Mouse (Mus musculus) adrenal gland, postnatal 36 days (tissue): ENCODE data around the gene Rps16. TPM values are rescaled to one million over a fixed set of nuclear protein-coding genes. Genes with fewer than 3 reads are reported as not detected.
"Not testable (repeated sequence)": the region's sequence is repeated elsewhere in the genome, so short reads cannot be mapped to it uniquely, and the experiment has no call there.

ENCODE experiments used
- DNase-seq, 2 experiments: peaks; one replicate each; pipeline ENCODE4 v3.0.0; 2021; ENCODE audit warnings: mixed read lengths in 1 of 2
- total RNA-seq, 2 experiments: library from RNA; stranded (reverse); gene quantifications; 2 replicates each; pipeline ENCODE4 v1.2.3; 2021

The Rps16 gene
- total RNA-seq, 2 experiments from 2014 or later: 1,072 to 1,115 TPM

- DNase-seq: not testable (repeated sequence)
These were observed 36.4 kb downstream of the Rps16 start for GRCm38 (mm10) chr7:28386877-28387276.

GRCm38 (mm10) chr7:28387384-28387783 is 36.9 kb downstream of the Rps16 start:
- not testable (repeated sequence) for DNase-seq

- DNase-seq: peak; percentile 25 to 37
These were observed 39.9 kb downstream of the Rps16 start for GRCm38 (mm10) chr7:28390331-28390730.

- peak; percentile 95 to 96 for DNase-seq
These were observed 42.2 kb downstream of the Rps16 start, which contains the start of the genes Med29 and Paf1 for GRCm38 (mm10) chr7:28392429-28393271. TSS of gene Med29 (minus strand) at chr7:28392708. TSS of gene Paf1 (plus strand) at chr7:28392951.

GRCm38 (mm10) chr7:28393272-28393951 is 43.0 kb downstream of the Rps16 start:
- no peak for DNase-seq

GRCm38 (mm10) chr7:28395425-28395824 is 45.0 kb downstream of the Rps16 start:
- DNase-seq: no peak

GRCm38 (mm10) chr7:28398000-28398399 is 47.5 kb downstream of the Rps16 start:
- DNase-seq: peak in 1 of 2 experiments; percentile 44

GRCm38 (mm10) chr7:28398696-28399340 is 48.4 kb downstream of the Rps16 start:
- DNase-seq: no peak

GRCm38 (mm10) chr7:28401030-28401429 is 50.6 kb downstream of the Rps16 start:
- no peak for DNase-seq

GRCm38 (mm10) chr7:28401942-28402341 is 51.5 kb downstream of the Rps16 start:
- DNase-seq: no peak

Other genes starting within 250 kb of the Rps16 start
- gene 9530053A07Rik, start 221.2 kb upstream of the Rps16 start, total RNA-seq: not detected
- 100 to 1,000 TPM in 1 of 2 experiments, 10 to 100 TPM in 1; 92.2 to 134 TPM for gene Fbl, start 180.9 kb upstream of the Rps16 start, total RNA-seq
- gene Dyrk1b, start 171.2 kb upstream of the Rps16 start, total RNA-seq: 10 to 100 TPM; 27.3 to 31.4 TPM
- gene Eid2, start 82.8 kb upstream of the Rps16 start, total RNA-seq: 10 to 100 TPM; 25.2 to 51.2 TPM
- gene Eid2b, start 72.9 kb upstream of the Rps16 start, total RNA-seq: 10 to 100 TPM; 13.7 to 18.4 TPM
- gene Selenov, start 59.5 kb upstream of the Rps16 start, total RNA-seq: 1 to 10 TPM in 1 of 2 experiments, not detected in 1; 1.1 TPM
- gene Dll3, start 48.4 kb upstream of the Rps16 start, total RNA-seq: under 1 TPM in 1 of 2 experiments, not detected in 1; 0.89 TPM
- gene Timm50, start 38.6 kb upstream of the Rps16 start, total RNA-seq: 100 to 1,000 TPM in 1 of 2 experiments, 10 to 100 TPM in 1; 84.0 to 102 TPM
- gene Supt5, start 11.9 kb upstream of the Rps16 start, total RNA-seq: 100 to 1,000 TPM; 122 to 287 TPM
- gene Plekhg2, start 21.9 kb downstream of the Rps16 start, total RNA-seq: 10 to 100 TPM; 19.0 to 27.2 TPM
- 10 to 100 TPM; 19.0 to 26.1 TPM for gene Zfp36, start 29.6 kb downstream of the Rps16 start, total RNA-seq
- gene Med29, start 42.1 kb downstream of the Rps16 start, total RNA-seq: 10 to 100 TPM; 33.6 to 47.4 TPM
- gene Paf1, start 42.3 kb downstream of the Rps16 start, total RNA-seq: 10 to 100 TPM; 67.3 to 77.7 TPM
- 1 to 10 TPM; 6.7 to 8.1 TPM for gene Gmfg, start 86.8 kb downstream of the Rps16 start, total RNA-seq
- gene Lrfn1, start 101.3 kb downstream of the Rps16 start, total RNA-seq: 10 to 100 TPM; 15.6 to 17.5 TPM
- not detected for gene Ifnl2, start 159.8 kb downstream of the Rps16 start, total RNA-seq
- gene Ifnl3, start 172.2 kb downstream of the Rps16 start, total RNA-seq: not detected
- not detected for gene Sycn, start 190.2 kb downstream of the Rps16 start, total RNA-seq
- gene Nccrp1, start 196.6 kb downstream of the Rps16 start, total RNA-seq: under 1 TPM in 1 of 2 experiments, not detected in 1; 0.20 TPM
- gene Samd4b, start 247.5 kb downstream of the Rps16 start, total RNA-seq: 10 to 100 TPM; 62.5 to 69.8 TPM
- 10 to 100 TPM; 28.0 to 30.0 TPM for gene Pak4, start 247.5 kb downstream of the Rps16 start, total RNA-seq